Mouse (Mus musculus): ENCODE measurements around the gene Slc25a21. TPM values are rescaled to one million over a fixed set of nuclear protein-coding genes. Genes with fewer than 3 reads are reported as not detected.

Gene Slc25a21
- polyA plus RNA-seq, 1 experiment from 2014 or later, result 5.3 TPM

- peaks cover 98% of the 10 kb centered on the region for H3K27me3 ChIP-seq (ENCODE audit: insufficient read depth, poor library complexity, severe bottlenecking)
- no peak overlapping the region for H3K27ac ChIP-seq
- no peak for DNase-seq (ENCODE audit: low spot score)
- H3K36me3 ChIP-seq, result no peaks in the 10 kb centered on the region
- no peak overlapping the region for H3K4me3 ChIP-seq
- H3K4me1 ChIP-seq, result peaks cover 52% of the 10 kb centered on the region
- H3K9me3 ChIP-seq, result no peaks in the 10 kb centered on the region
- WGBS, result 3% methylated on average over 14 of the region's 14 CpGs
Measured at GRCm38 (mm10) chr12:56694361-56694760, 502.9 kb downstream of the Slc25a21 start.

GRCm38 (mm10) chr12:56693411-56694098 is 503.7 kb downstream of the Slc25a21 start:
- peaks cover 52% of the 10 kb centered on the region for H3K4me1 ChIP-seq
- H3K4me3 ChIP-seq, result no peak overlapping the region
- H3K27ac ChIP-seq, result no peak overlapping the region
- WGBS, result 7% methylated on average over 14 of the region's 14 CpGs
- no peaks in the 10 kb centered on the region for H3K36me3 ChIP-seq
- H3K27me3 ChIP-seq (ENCODE audit: insufficient read depth, poor library complexity, severe bottlenecking), result peaks cover 99% of the 10 kb centered on the region
- DNase-seq (ENCODE audit: low spot score), result no peak
- no peaks in the 10 kb centered on the region for H3K9me3 ChIP-seq

GRCm38 (mm10) chr12:56692536-56692935 is 504.7 kb downstream of the Slc25a21 start:
- peak overlapping the region; percentile 22 for H3K4me3 ChIP-seq

GRCm38 (mm10) chr12:56691427-56692079 is 505.7 kb downstream of the Slc25a21 start, which contains the start of gene Pax9:
TSS of gene Pax9 (plus strand) at chr12:56691767.
- no peak within 1 kb of the TSS for H3K27ac ChIP-seq

More at GRCm38 (mm10) chr12:56692536-56692935, 504.7 kb downstream of the Slc25a21 start:
- H3K27ac ChIP-seq, result no peak overlapping the region
- no peaks in the 10 kb centered on the region for H3K9me3 ChIP-seq
- H3K36me3 ChIP-seq, result no peaks in the 10 kb centered on the region
- H3K4me1 ChIP-seq, result peaks cover 49% of the 10 kb centered on the region
- peak; percentile 76 for DNase-seq (ENCODE audit: low spot score)
- WGBS, result 2% methylated on average over 19 of the region's 19 CpGs
- H3K27me3 ChIP-seq (ENCODE audit: insufficient read depth, poor library complexity, severe bottlenecking), result peaks cover 100% of the 10 kb centered on the region

GRCm38 (mm10) chr12:56691001-56691400 is 506.3 kb downstream of the Slc25a21 start:
- WGBS, result under 1% methylated on average over 12 of the region's 12 CpGs
- peak overlapping the region; percentile 53 for H3K4me3 ChIP-seq
- no peak overlapping the region for H3K27ac ChIP-seq

More at GRCm38 (mm10) chr12:56691427-56692079, 505.7 kb downstream of the Slc25a21 start, which contains the start of gene Pax9:
- WGBS, result under 1% methylated on average over 40 of the region's 40 CpGs
- DNase-seq (ENCODE audit: low spot score), result peak; percentile 77
- Histone ChIP-seq H3K4me1 (peaks cover 39% of the 10 kb centered on the region), H3K9me3 (no peaks in the 10 kb centered on the region), H3K4me3 (peak within 1 kb of the TSS; percentile 53), H3K36me3 (no peaks in the 10 kb centered on the region), H3K27me3 (ENCODE audit: insufficient read depth, poor library complexity, severe bottlenecking) (peaks cover 98% of the 10 kb centered on the region)

DNA sequence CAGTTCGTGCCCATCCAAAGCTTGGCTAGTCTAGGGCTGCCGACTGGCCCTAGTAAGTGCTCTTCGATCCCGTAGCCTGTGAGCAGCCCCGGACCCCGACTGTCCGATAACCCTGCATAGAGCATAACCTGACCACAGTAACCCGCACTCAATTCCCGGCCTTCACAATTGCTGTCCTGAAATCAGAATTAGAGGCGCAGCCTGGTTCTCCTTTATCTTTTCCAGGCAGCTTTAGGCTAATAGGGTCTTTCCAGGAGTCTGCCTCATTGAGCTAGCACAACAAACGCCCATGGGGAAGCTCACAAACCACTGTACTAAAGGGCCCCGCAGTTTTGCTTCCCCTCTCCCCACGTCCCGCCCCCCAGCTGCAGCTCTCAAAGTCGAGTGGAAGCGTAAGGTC is 506.9 kb downstream of the Slc25a21 start:
- no peak for DNase-seq (ENCODE audit: low spot score)
- H3K27me3 ChIP-seq (ENCODE audit: insufficient read depth, poor library complexity, severe bottlenecking), result peaks cover 98% of the 10 kb centered on the region

More at GRCm38 (mm10) chr12:56691001-56691400, 506.3 kb downstream of the Slc25a21 start:
- no peaks in the 10 kb centered on the region for H3K36me3 ChIP-seq
- no peak for DNase-seq (ENCODE audit: low spot score)
- peaks cover 98% of the 10 kb centered on the region for H3K27me3 ChIP-seq (ENCODE audit: insufficient read depth, poor library complexity, severe bottlenecking)
- H3K9me3 ChIP-seq, result no peaks in the 10 kb centered on the region
- peaks cover 33% of the 10 kb centered on the region for H3K4me1 ChIP-seq

DNA sequence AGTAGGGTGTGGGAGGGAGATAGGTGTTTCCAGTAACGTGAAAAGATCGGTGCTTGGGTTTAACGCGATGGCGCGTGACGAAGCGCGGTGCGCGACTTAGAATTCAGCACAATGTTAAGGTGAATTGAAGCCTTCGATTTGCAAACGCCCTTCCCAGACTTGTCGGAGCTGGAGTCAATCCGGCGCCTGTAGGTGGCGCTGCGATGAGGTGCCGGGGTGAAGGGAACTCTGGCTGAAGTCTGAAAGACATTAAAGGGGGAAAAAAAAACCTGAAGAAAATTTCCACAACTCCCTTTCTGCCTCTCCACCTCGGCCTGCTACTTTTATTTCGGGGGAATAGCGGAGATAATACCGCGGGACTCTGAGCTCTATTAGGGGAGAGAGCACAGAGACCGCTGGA is 507.5 kb downstream of the Slc25a21 start:
- peaks cover 25% of the 10 kb centered on the region for H3K4me1 ChIP-seq
- DNase-seq (ENCODE audit: low spot score), result peak; percentile 76
- H3K4me3 ChIP-seq, result peak overlapping the region; percentile 19; the same call in 1 of the 2 replicates
- H3K27me3 ChIP-seq (ENCODE audit: insufficient read depth, poor library complexity, severe bottlenecking), result peaks cover 96% of the 10 kb centered on the region
- no peak overlapping the region for H3K27ac ChIP-seq
- no peaks in the 10 kb centered on the region for H3K9me3 ChIP-seq
- under 1% methylated on average over 25 of the region's 25 CpGs for WGBS
- no peaks in the 10 kb centered on the region for H3K36me3 ChIP-seq

More for the DNA sequence above, 506.9 kb downstream of the Slc25a21 start:
- peak overlapping the region; percentile 19; the same call in 1 of the 2 replicates for H3K4me3 ChIP-seq
- H3K27ac ChIP-seq, result no peak overlapping the region
- 2% methylated on average over 16 of the region's 16 CpGs for WGBS
- H3K4me1 ChIP-seq, result peaks cover 28% of the 10 kb centered on the region
- no peaks in the 10 kb centered on the region for H3K9me3 ChIP-seq
- no peaks in the 10 kb centered on the region for H3K36me3 ChIP-seq

GRCm38 (mm10) chr12:56689331-56689730 is 507.9 kb downstream of the Slc25a21 start:
- 3% methylated on average over 10 of the region's 10 CpGs for WGBS

GRCm38 (mm10) chr12:56688920-56689319 is 508.4 kb downstream of the Slc25a21 start:
- WGBS, result 2% methylated on average over 8 of the region's 8 CpGs
- H3K36me3 ChIP-seq, result no peaks in the 10 kb centered on the region
- DNase-seq (ENCODE audit: low spot score), result no peak
- H3K27ac ChIP-seq, result no peak overlapping the region
- H3K4me3 ChIP-seq, result no peak overlapping the region
- H3K4me1 ChIP-seq, result peaks cover 24% of the 10 kb centered on the region
- H3K27me3 ChIP-seq (ENCODE audit: insufficient read depth, poor library complexity, severe bottlenecking), result peaks cover 96% of the 10 kb centered on the region
- no peaks in the 10 kb centered on the region for H3K9me3 ChIP-seq

More at GRCm38 (mm10) chr12:56689331-56689730, 507.9 kb downstream of the Slc25a21 start:
- H3K27me3 ChIP-seq (ENCODE audit: insufficient read depth, poor library complexity, severe bottlenecking), result peaks cover 96% of the 10 kb centered on the region
- H3K27ac ChIP-seq, result no peak overlapping the region
- H3K9me3 ChIP-seq, result no peaks in the 10 kb centered on the region
- peak overlapping the region; percentile 19; the same call in 1 of the 2 replicates for H3K4me3 ChIP-seq
- DNase-seq (ENCODE audit: low spot score), result no peak
- H3K4me1 ChIP-seq, result peaks cover 24% of the 10 kb centered on the region
- H3K36me3 ChIP-seq, result no peaks in the 10 kb centered on the region

- whole genome bisulfite sequencing, result 1% methylated on average over 10 of the region's 10 CpGs
- peaks cover 95% of the 10 kb centered on the region for H3K27me3 ChIP-seq (ENCODE audit: insufficient read depth, poor library complexity, severe bottlenecking)
- DNase-seq (ENCODE audit: low spot score), result no peak
- H3K36me3 ChIP-seq, result no peaks in the 10 kb centered on the region
- peaks cover 24% of the 10 kb centered on the region for H3K4me1 ChIP-seq
- no peak overlapping the region for H3K27ac ChIP-seq
- H3K9me3 ChIP-seq, result no peaks in the 10 kb centered on the region
- no peak overlapping the region for H3K4me3 ChIP-seq
Measured at GRCm38 (mm10) chr12:56688482-56688840, 508.8 kb downstream of the Slc25a21 start.

DNA sequence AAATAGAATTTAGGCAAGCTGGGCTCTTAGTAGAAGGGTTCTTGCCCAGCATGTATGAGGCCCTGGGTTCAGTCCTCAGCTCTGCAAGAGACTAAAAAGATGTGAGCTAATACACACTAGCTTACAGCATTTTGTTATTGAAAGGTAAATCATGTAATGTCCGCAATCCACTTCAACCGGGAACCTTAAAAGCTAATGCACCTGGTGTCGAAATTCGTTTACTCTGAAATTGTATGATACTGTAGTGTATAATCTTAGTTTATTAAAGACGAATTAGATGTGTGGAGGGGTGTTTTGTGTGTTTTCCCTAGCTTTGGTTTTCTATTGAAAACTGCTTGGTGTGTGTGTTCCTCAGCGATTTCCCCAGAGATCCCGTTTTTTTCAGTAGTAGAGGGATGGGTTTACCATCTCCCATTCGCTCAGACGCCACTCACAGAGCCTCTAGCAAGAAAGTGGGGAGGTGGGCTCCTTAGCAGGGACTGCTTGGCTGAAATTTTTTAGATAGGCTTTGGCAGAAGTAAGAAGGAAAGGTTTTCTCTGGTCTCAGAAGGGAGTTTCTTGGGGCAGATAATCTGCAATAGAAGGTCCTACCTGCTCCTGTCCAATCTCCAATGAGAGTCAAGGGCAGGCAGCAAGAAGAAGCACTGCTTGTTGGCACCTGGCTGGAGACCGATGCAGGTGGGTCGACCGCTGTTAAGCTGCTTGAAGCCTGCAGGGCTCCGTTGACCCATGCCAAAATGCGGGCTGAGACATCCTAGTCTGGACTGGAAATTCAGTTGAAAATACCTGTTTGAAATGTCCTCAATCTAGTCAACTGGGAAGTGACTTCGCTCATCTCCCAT is 509.4 kb downstream of the Slc25a21 start:
- no peak overlapping the region for H3K27ac ChIP-seq
- peaks cover 24% of the 10 kb centered on the region for H3K4me1 ChIP-seq
- DNase-seq (ENCODE audit: low spot score), result no peak
- 4% methylated on average over 15 of the region's 15 CpGs for WGBS
- no peak overlapping the region for H3K4me3 ChIP-seq
- no peaks in the 10 kb centered on the region for H3K9me3 ChIP-seq
- H3K27me3 ChIP-seq (ENCODE audit: insufficient read depth, poor library complexity, severe bottlenecking), result peaks cover 95% of the 10 kb centered on the region
- no peaks in the 10 kb centered on the region for H3K36me3 ChIP-seq

- DNase-seq (ENCODE audit: low spot score), result no peak
- under 1% methylated on average over 38 of the region's 38 CpGs for WGBS
- no peaks in the 10 kb centered on the region for H3K9me3 ChIP-seq
- H3K27ac ChIP-seq, result peak overlapping the region; percentile 59; the same call in 1 of the 2 replicates
- H3K4me1 ChIP-seq, result peaks cover 6% of the 10 kb centered on the region
- H3K4me3 ChIP-seq, result peak overlapping the region; percentile 62
- H3K27me3 ChIP-seq (ENCODE audit: insufficient read depth, poor library complexity, severe bottlenecking), result peaks cover 84% of the 10 kb centered on the region
- no peaks in the 10 kb centered on the region for H3K36me3 ChIP-seq
Measured at GRCm38 (mm10) chr12:56681096-56681811, 516.0 kb downstream of the Slc25a21 start.
